Comparison of ENCODE assay signal across 9 mouse cellular contexts in genomic region chr6:92533306-92534063, GRCm38 (mm10).
DNase-seq lines count a peak whose midpoint lies in the region; ATAC-seq and TF ChIP-seq lines count a peak whose summit lies in the region.
"Had no signal": no experiment of that assay in that cellular context is flagged by ENCODE, and none has a peak within 500 bp of the region (broad histone marks: within the 10 kb centered on the region; RNA-seq: fewer than 3 reads in every experiment).

No protein-coding gene starts in this region.

- ATAC-seq in hindbrain, embryonic 16.5 days: no peak
- ATAC-seq in hindbrain, embryonic 12.5 days (ENCODE audit: low FRiP score): no peak
- ATAC-seq in lung, postnatal 0 days: no peak
- ATAC-seq in intestine, embryonic 15.5 days: no peak
- ATAC-seq in stomach, embryonic 16.5 days (ENCODE audit: insufficient read depth, low FRiP score): no peak

- no peak overlapping the region for H3K9ac ChIP-seq in hindbrain, embryonic 16.5 days (ENCODE audit: low read depth, low read length)
- no peak overlapping the region for H3K9ac ChIP-seq in hindbrain, embryonic 12.5 days
- H3K9ac ChIP-seq in lung, postnatal 0 days (replicated peaks; ENCODE audit: low read depth): no peak overlapping the region; the same call in 1 of the 2 replicates
- peak overlapping the region; percentile 1; the same call in 1 of the 2 replicates for H3K9ac ChIP-seq in intestine, embryonic 15.5 days
- peak overlapping the region; percentile 58 for H3K9ac ChIP-seq in stomach, embryonic 16.5 days (ENCODE audit: low read length)

- H3K4me2 ChIP-seq in hindbrain, embryonic 16.5 days (ENCODE audit: low read length): peak overlapping the region; percentile 18
- H3K4me2 ChIP-seq in hindbrain, embryonic 12.5 days (replicated peaks): no peak overlapping the region
- H3K4me2 ChIP-seq in lung, postnatal 0 days (replicated peaks; ENCODE audit: low read depth, low read length): peak overlapping the region; percentile 46
- peak overlapping the region; percentile 60 for H3K4me2 ChIP-seq in intestine, embryonic 15.5 days (replicated peaks)
- H3K4me2 ChIP-seq in stomach, embryonic 16.5 days (ENCODE audit: low read depth, low read length): peak overlapping the region; percentile 55

- no peaks in the 10 kb centered on the region for H3K36me3 ChIP-seq in hindbrain, embryonic 16.5 days (ENCODE audit: control insufficient read depth, insufficient read depth, low read length)
- no peaks in the 10 kb centered on the region for H3K36me3 ChIP-seq in hindbrain, embryonic 12.5 days
- no peaks in the 10 kb centered on the region for H3K36me3 ChIP-seq in lung, postnatal 0 days (ENCODE audit: insufficient read depth, low read length)
- H3K36me3 ChIP-seq in intestine, embryonic 15.5 days: no peaks in the 10 kb centered on the region
- no peaks in the 10 kb centered on the region for H3K36me3 ChIP-seq in stomach, embryonic 16.5 days (ENCODE audit: control insufficient read depth, insufficient read depth, low read length)

- DNase-seq in lung, postnatal 0 days (ENCODE audit: low spot score): no peak
- DNase-seq in lung, postnatal 4 days: no peak
- no peak for DNase-seq in urinary bladder, postnatal 14 days (ENCODE audit: low spot score)
- DNase-seq: right cerebral cortex, postnatal 25 days; thymus, adult 2 months had no signal

- H3K9me3 ChIP-seq in hindbrain, embryonic 16.5 days (ENCODE audit: control insufficient read depth, low read length): no peaks in the 10 kb centered on the region
- no peaks in the 10 kb centered on the region for H3K9me3 ChIP-seq in hindbrain, embryonic 12.5 days (replicated peaks)
- no peaks in the 10 kb centered on the region for H3K9me3 ChIP-seq in lung, postnatal 0 days (ENCODE audit: low read length)
- H3K9me3 ChIP-seq in intestine, embryonic 15.5 days: no peaks in the 10 kb centered on the region
- H3K9me3 ChIP-seq in stomach, embryonic 16.5 days (replicated peaks; ENCODE audit: control insufficient read depth, low read length): no peaks in the 10 kb centered on the region

- 66% methylated on average over 8 of the region's 8 CpGs for WGBS in hindbrain, embryonic 16.5 days
- WGBS in hindbrain, embryonic 12.5 days: 83% methylated on average over 8 of the region's 8 CpGs
- WGBS in lung, postnatal 0 days: 46% methylated on average over 8 of the region's 8 CpGs
- 35% methylated on average over 8 of the region's 8 CpGs for WGBS in intestine, embryonic 15.5 days
- WGBS in stomach, embryonic 16.5 days: 26% methylated on average over 8 of the region's 8 CpGs

- TF ChIP-seq CTCF in lung, postnatal 0 days (IDR thresholded peaks at IDR 0.05): no peak

- H3K4me1 ChIP-seq in hindbrain, embryonic 16.5 days (ENCODE audit: control insufficient read depth, insufficient read depth, low read depth, low read length): peaks cover 15% of the 10 kb centered on the region
- peaks cover 12% of the 10 kb centered on the region for H3K4me1 ChIP-seq in hindbrain, embryonic 12.5 days
- peaks cover 2% of the 10 kb centered on the region for H3K4me1 ChIP-seq in lung, postnatal 0 days (ENCODE audit: insufficient read depth, low read depth, low read length)
- 0 out of 2 replicates have a peak, but pooled peaks cover 4% of the 10 kb centered on the region for H3K4me1 ChIP-seq in intestine, embryonic 15.5 days (replicated peaks)
- H3K4me1 ChIP-seq in stomach, embryonic 16.5 days (ENCODE audit: control insufficient read depth, insufficient read depth, low read length): 0 out of 2 replicates have a peak, but pooled peaks cover 2% of the 10 kb centered on the region

- no peak overlapping the region for H3K27ac ChIP-seq in hindbrain, embryonic 16.5 days (ENCODE audit: low read depth, low read length)
- no peak overlapping the region for H3K27ac ChIP-seq in hindbrain, embryonic 12.5 days
- H3K27ac ChIP-seq in lung, postnatal 0 days (ENCODE audit: low read length): no peak overlapping the region
- H3K27ac ChIP-seq in intestine, embryonic 15.5 days: peak overlapping the region; percentile 41
- H3K27ac ChIP-seq in stomach, embryonic 16.5 days (ENCODE audit: low read length): peak overlapping the region; percentile 58

- TF ChIP-seq EP300 in lung, postnatal 0 days (IDR thresholded peaks at IDR 0.05): no peak

- no peaks in the 10 kb centered on the region for H3K27me3 ChIP-seq in hindbrain, embryonic 16.5 days (replicated peaks; ENCODE audit: control insufficient read depth, insufficient read depth, low read length)
- H3K27me3 ChIP-seq in hindbrain, embryonic 12.5 days: no peaks in the 10 kb centered on the region
- no peaks in the 10 kb centered on the region for H3K27me3 ChIP-seq in lung, postnatal 0 days (replicated peaks; ENCODE audit: insufficient read depth, low read length)
- no peaks in the 10 kb centered on the region for H3K27me3 ChIP-seq in intestine, embryonic 15.5 days (replicated peaks)
- no peaks in the 10 kb centered on the region for H3K27me3 ChIP-seq in stomach, embryonic 16.5 days (ENCODE audit: control insufficient read depth, insufficient read depth, low read length)

- no peak overlapping the region; the same call in 1 of the 2 replicates for H3K4me3 ChIP-seq in hindbrain, embryonic 16.5 days (ENCODE audit: low read length)
- no peak overlapping the region for H3K4me3 ChIP-seq in hindbrain, embryonic 12.5 days
- peak overlapping the region; percentile 27; the same call in 1 of the 2 replicates for H3K4me3 ChIP-seq in lung, postnatal 0 days (ENCODE audit: low read depth, low read length)
- peak overlapping the region; percentile 49 for H3K4me3 ChIP-seq in intestine, embryonic 15.5 days (replicated peaks)
- H3K4me3 ChIP-seq in stomach, embryonic 16.5 days (replicated peaks; ENCODE audit: low read length): peak overlapping the region; percentile 60

Comparison
In these comparisons a context has a peak if more than half of its experiments do, and no peak if none do; other contexts are left out.
1. H3K27ac ChIP-seq: peak in intestine, embryonic 15.5 days (single experiment) and stomach, embryonic 16.5 days (single experiment); none in hindbrain, embryonic 16.5 days (single experiment), hindbrain, embryonic 12.5 days (single experiment) and lung, postnatal 0 days (single experiment).
2. H3K4me3 ChIP-seq: peak in lung, postnatal 0 days (single experiment), intestine, embryonic 15.5 days (single experiment) and stomach, embryonic 16.5 days (single experiment); none in hindbrain, embryonic 16.5 days (single experiment) and hindbrain, embryonic 12.5 days (single experiment).
3. H3K9ac ChIP-seq: peak in intestine, embryonic 15.5 days (single experiment) and stomach, embryonic 16.5 days (single experiment); none in hindbrain, embryonic 16.5 days (single experiment), hindbrain, embryonic 12.5 days (single experiment) and lung, postnatal 0 days (single experiment).